Mouse (Mus musculus) left cerebral cortex, adult 2 months (tissue): ENCODE data around the gene Card11. TPM values are rescaled to one million over a fixed set of nuclear protein-coding genes. Genes with fewer than 3 reads are reported as not detected.

Experiments
- DNase-seq, 2 experiments: peaks; one replicate each; pipeline ENCODE4 v3.0.0; 2021 to 2022; ENCODE audit warnings: low spot score in 2 of 2, mixed read lengths in 1 of 2; ENCODE audit errors: extremely low spot score in 1 of 2
- H3K27ac ChIP-seq: fragments of 200-600 bp; 2 replicates; pipeline ENCODE4 v1.8.1; 2022
- H3K4me3 ChIP-seq: fragments of 200-600 bp; 2 replicates; pipeline ENCODE4 v1.8.1; 2022
- CTCF ChIP-seq: fragments of 200-600 bp; IDR thresholded peaks from 2 replicates; pipeline ENCODE4 v1.8.1; 2022; ENCODE audit warnings: antibody characterized with exemption, mild to moderate bottlenecking, moderate library complexity
- intact Hi-C: fragments of 180-260 bp; cut with DNase I; formaldehyde crosslinking; loops from one replicate; pipeline ENCODE4 v1.15.1; 2025
- microRNA-seq, 2 experiments: library from miRNA; unstranded; fragments of <30 nt; microRNA quantifications; one replicate each; pipeline ENCODE4 v1.2.0; 2021
- total RNA-seq, 2 experiments: library from RNA; stranded (reverse); gene quantifications; 2 replicates each; pipeline ENCODE4 v1.2.3; 2021

The Card11 gene
- total RNA-seq, 2 experiments from 2014 or later: 0.18 to 0.33 TPM

GRCm38 (mm10) chr5:140828363-140828762 lies 172.0 kb downstream of the Card11 start:
- no peak for TF ChIP-seq CTCF
- intact Hi-C loops: loop anchor here (2.0 to 5.0 kb wide), 2 partner anchors 38 to 61 kb away; no protein-coding TSS in a partner anchor
- DNase-seq: no peak
- Histone ChIP-seq H3K27ac (peak overlapping the region; percentile 86), H3K4me3 (peak overlapping the region; percentile 63)

- peak overlapping the region; percentile 86 for H3K27ac ChIP-seq
Measured at GRCm38 (mm10) chr5:140827896-140828295, 172.5 kb downstream of the Card11 start.

GRCm38 (mm10) chr5:140827413-140827812 lies 173.0 kb downstream of the Card11 start:
- TF ChIP-seq CTCF: no peak
- H3K27ac ChIP-seq: peak overlapping the region; percentile 86
- no peak for DNase-seq
- intact Hi-C loops: loop anchor here (5.0 kb wide), 1 partner anchor 60 kb away; no protein-coding TSS in a partner anchor
- H3K4me3 ChIP-seq: peak overlapping the region; percentile 63

More at GRCm38 (mm10) chr5:140827896-140828295, 172.5 kb downstream of the Card11 start:
- H3K4me3 ChIP-seq: peak overlapping the region; percentile 63
- DNase-seq: no peak
- no peak for TF ChIP-seq CTCF
- intact Hi-C loops: loop anchor here (2.0 to 5.0 kb wide), 2 partner anchors 37 to 61 kb away; no protein-coding TSS in a partner anchor

- no peak for TF ChIP-seq CTCF
- H3K4me3 ChIP-seq: no peak overlapping the region
- peak overlapping the region; percentile 86 for H3K27ac ChIP-seq
- intact Hi-C loops: loop anchor here (5.0 kb wide), 1 partner anchor 59 kb away; no protein-coding TSS in a partner anchor
- DNase-seq: no peak
Measured at GRCm38 (mm10) chr5:140826796-140827195, 173.6 kb downstream of the Card11 start.

GRCm38 (mm10) chr5:140826118-140826517 lies 174.3 kb downstream of the Card11 start:
- intact Hi-C loops: loop anchor here (5.0 kb wide), 1 partner anchor 59 kb away; no protein-coding TSS in a partner anchor
- no peak for DNase-seq
- Histone ChIP-seq H3K27ac (no peak overlapping the region), H3K4me3 (no peak overlapping the region)
- no peak for TF ChIP-seq CTCF

GRCm38 (mm10) chr5:140824126-140824525 lies 176.3 kb downstream of the Card11 start:
- no peak overlapping the region for H3K27ac ChIP-seq
- intact Hi-C loops: no loop called here
- no peak for TF ChIP-seq CTCF
- no peak for DNase-seq
- H3K4me3 ChIP-seq: no peak overlapping the region

- no peak for DNase-seq
- no peak for TF ChIP-seq CTCF
- no peak overlapping the region for H3K27ac ChIP-seq
- no peak overlapping the region for H3K4me3 ChIP-seq
- intact Hi-C loops: no loop called here
Measured at GRCm38 (mm10) chr5:140823386-140823785, 177.0 kb downstream of the Card11 start.

Small RNA genes lying within 50 kb of the gene (microRNA-seq; reads per million reads assigned to microRNA genes)
- gene Gm44385: 0 reads per million in 2 experiments

Other genes with a start within 250 kb of the Card11 start
- gene Gna12, start 170.2 kb downstream of the Card11 start, total RNA-seq: 10 to 100 TPM; 62.2 to 67.6 TPM
- 1 to 10 TPM; 9.4 to 9.9 TPM for gene Sdk1, start 240.9 kb upstream of the Card11 start, total RNA-seq